Mouse (Mus musculus): ENCODE results near the gene Mybpc3. TPM values are rescaled to one million over a fixed set of nuclear protein-coding genes. Genes with fewer than 3 reads are reported as not detected.
A peak's percentile ranks its signal among the peaks of the same experiment; 100 is the strongest.

Gene Mybpc3
- polyA plus RNA-seq, 1 experiment from 2014 or later, result 0.05 TPM

DNA sequence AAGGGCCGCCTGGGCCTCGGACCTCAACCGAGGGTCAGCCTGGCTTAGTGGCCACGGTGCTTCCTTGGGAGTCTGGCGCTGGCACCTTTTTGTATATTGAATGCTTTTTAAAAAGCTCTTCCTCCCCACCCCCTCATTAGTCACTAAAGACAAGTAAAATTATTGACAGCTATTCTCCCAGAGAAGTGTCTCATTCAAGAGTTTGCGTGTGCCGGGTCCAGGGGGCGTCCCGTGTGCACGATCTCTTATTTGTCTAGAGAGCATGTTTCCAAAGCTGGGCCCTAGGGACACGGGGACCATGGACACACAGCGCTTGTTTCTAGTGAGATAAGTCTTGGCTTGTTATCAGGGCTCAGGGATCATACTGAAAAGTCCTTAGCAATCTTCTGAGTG lies 2.4 kb upstream of the Mybpc3 start:
- Histone ChIP-seq H3K27ac (ENCODE audit: low read depth, low read length) (no peak overlapping the region), H3K4me1 (ENCODE audit: control insufficient read depth, insufficient read depth, low read depth, low read length) (no peaks in the 10 kb centered on the region), H3K4me2 (ENCODE audit: low read length) (peak overlapping the region; percentile 74), H3K36me3 (ENCODE audit: control insufficient read depth, insufficient read depth, low read length) (no peaks in the 10 kb centered on the region), H3K4me3 (ENCODE audit: low read length) (peak overlapping the region; percentile 40), H3K27me3 (replicated peaks; ENCODE audit: control insufficient read depth, insufficient read depth, low read length) (peaks cover 9% of the 10 kb centered on the region; the same call in 1 of the 2 replicates), H3K9me3 (ENCODE audit: control insufficient read depth, low read length) (no peaks in the 10 kb centered on the region), H3K9ac (ENCODE audit: low read depth, low read length) (peak overlapping the region; percentile 68)
- WGBS, result 28% methylated on average over 12 of the region's 12 CpGs
- ATAC-seq, result no peak

DNA sequence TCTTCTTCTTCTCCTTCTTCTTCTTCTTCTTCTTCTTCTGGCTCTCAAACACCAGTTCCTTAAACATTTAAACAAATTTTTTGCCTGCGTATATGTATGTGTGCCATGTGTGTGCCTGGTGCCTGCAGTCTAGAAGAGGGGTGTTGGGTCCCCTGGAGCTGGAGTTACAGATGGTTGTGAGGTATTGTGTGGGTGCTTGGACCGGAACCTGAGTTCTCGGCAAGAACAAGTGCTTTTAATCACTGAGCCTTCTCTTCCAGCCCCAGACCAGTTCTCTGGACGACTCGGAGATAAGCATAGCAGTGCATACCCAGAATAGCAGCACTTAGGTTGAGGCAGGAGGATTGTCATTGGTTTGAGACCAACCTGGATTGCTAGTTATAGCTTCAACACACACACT lies 1.1 kb upstream of the Mybpc3 start:
- Histone ChIP-seq H3K9me3 (ENCODE audit: control insufficient read depth, low read length) (no peaks in the 10 kb centered on the region), H3K4me3 (ENCODE audit: low read length) (no peak overlapping the region), H3K27me3 (replicated peaks; ENCODE audit: control insufficient read depth, insufficient read depth, low read length) (peaks cover 9% of the 10 kb centered on the region; the same call in 1 of the 2 replicates), H3K4me2 (ENCODE audit: low read length) (no peak overlapping the region), H3K36me3 (ENCODE audit: control insufficient read depth, insufficient read depth, low read length) (no peaks in the 10 kb centered on the region), H3K4me1 (ENCODE audit: control insufficient read depth, insufficient read depth, low read depth, low read length) (no peaks in the 10 kb centered on the region), H3K27ac (ENCODE audit: low read depth, low read length) (no peak overlapping the region), H3K9ac (ENCODE audit: low read depth, low read length) (no peak overlapping the region)
- no peak for ATAC-seq
- 78% methylated on average over 5 of the region's 5 CpGs for WGBS

DNA sequence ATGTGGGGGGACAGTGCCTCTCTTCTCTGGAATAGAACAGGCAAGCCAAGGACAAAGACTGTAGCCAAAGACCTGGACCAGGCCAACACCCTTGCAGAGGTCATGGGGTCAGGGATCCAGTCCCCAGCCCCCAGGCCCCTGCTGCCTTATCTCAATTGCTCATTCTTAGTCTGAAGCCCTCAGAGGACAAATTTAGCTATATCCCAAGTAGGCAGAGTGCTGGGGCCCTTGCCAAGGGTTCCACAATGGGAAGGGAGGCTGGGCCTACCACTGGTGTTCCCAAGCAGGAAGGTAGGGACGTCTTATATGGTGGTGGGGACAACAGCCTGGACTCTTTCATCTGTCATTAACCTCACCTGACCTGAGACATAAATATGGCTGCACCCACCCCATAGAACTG lies 703 bp downstream of the Mybpc3 start:
- ATAC-seq, result no peak
- Histone ChIP-seq H3K36me3 (ENCODE audit: control insufficient read depth, insufficient read depth, low read length) (no peaks in the 10 kb centered on the region), H3K9ac (ENCODE audit: low read depth, low read length) (no peak overlapping the region), H3K4me1 (ENCODE audit: control insufficient read depth, insufficient read depth, low read depth, low read length) (no peaks in the 10 kb centered on the region), H3K4me2 (ENCODE audit: low read length) (no peak overlapping the region), H3K27me3 (replicated peaks; ENCODE audit: control insufficient read depth, insufficient read depth, low read length) (peaks cover 9% of the 10 kb centered on the region; the same call in 1 of the 2 replicates), H3K9me3 (ENCODE audit: control insufficient read depth, low read length) (no peaks in the 10 kb centered on the region), H3K4me3 (ENCODE audit: low read length) (no peak overlapping the region), H3K27ac (ENCODE audit: low read depth, low read length) (no peak overlapping the region)
- 47% methylated on average over 1 of the region's 1 CpGs for WGBS

DNA sequence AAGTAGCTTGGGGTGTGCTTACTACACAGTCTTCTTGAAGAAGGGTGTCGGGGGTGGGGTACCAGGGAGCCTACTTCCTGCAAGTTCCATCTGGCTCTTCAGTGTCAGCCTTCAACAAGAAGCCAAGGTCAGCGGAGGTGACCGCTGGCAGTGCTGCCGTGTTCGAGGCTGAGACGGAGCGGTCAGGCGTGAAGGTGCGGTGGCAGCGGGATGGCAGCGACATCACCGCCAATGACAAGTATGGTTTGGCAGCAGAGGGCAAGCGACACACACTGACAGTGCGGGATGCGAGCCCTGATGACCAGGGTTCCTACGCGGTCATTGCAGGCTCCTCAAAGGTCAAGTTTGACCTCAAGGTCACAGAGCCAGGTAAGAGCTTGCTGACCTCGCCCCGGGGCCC lies 1.1 kb downstream of the Mybpc3 start:
- peaks cover 9% of the 10 kb centered on the region; the same call in 1 of the 2 replicates for H3K27me3 ChIP-seq (replicated peaks; ENCODE audit: control insufficient read depth, insufficient read depth, low read length)
- H3K36me3 ChIP-seq (ENCODE audit: control insufficient read depth, insufficient read depth, low read length), result no peaks in the 10 kb centered on the region
- H3K4me1 ChIP-seq (ENCODE audit: control insufficient read depth, insufficient read depth, low read depth, low read length), result no peaks in the 10 kb centered on the region
- ATAC-seq, result no peak
- no peak overlapping the region for H3K4me2 ChIP-seq (ENCODE audit: low read length)
- H3K27ac ChIP-seq (ENCODE audit: low read depth, low read length), result no peak overlapping the region
- WGBS, result 90% methylated on average over 19 of the region's 19 CpGs
- no peaks in the 10 kb centered on the region for H3K9me3 ChIP-seq (ENCODE audit: control insufficient read depth, low read length)
- no peak overlapping the region for H3K4me3 ChIP-seq (ENCODE audit: low read length)
- no peak overlapping the region for H3K9ac ChIP-seq (ENCODE audit: low read depth, low read length)

DNA sequence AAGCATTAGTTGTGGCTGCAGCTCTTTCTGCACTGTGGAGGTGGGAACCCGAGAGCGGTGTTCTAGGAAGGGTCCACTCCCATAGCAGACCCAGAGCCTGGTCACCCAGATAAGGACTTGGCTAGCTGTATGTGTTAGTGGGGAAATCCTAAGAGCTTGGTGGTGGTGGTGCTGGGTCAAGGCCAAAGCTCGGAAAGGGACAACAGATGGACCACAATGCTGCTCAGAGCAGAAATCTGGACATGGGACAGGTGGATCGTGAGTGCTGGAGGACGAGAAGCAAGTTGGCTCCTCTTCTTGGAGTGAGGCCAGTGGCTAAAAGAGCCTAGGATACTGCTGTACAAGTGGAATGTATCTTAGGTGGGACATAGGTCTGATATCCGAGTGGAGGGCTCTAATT lies 1.6 kb downstream of the Mybpc3 start:
- H3K9me3 ChIP-seq (ENCODE audit: control insufficient read depth, low read length), result no peaks in the 10 kb centered on the region
- no peak for ATAC-seq
- no peak overlapping the region for H3K4me2 ChIP-seq (ENCODE audit: low read length)
- no peaks in the 10 kb centered on the region for H3K36me3 ChIP-seq (ENCODE audit: control insufficient read depth, insufficient read depth, low read length)
- H3K9ac ChIP-seq (ENCODE audit: low read depth, low read length), result no peak overlapping the region
- peaks cover 9% of the 10 kb centered on the region; the same call in 1 of the 2 replicates for H3K27me3 ChIP-seq (replicated peaks; ENCODE audit: control insufficient read depth, insufficient read depth, low read length)
- WGBS, result 78% methylated on average over 6 of the region's 6 CpGs
- H3K4me1 ChIP-seq (ENCODE audit: control insufficient read depth, insufficient read depth, low read depth, low read length), result no peaks in the 10 kb centered on the region
- no peak overlapping the region for H3K4me3 ChIP-seq (ENCODE audit: low read length)
- H3K27ac ChIP-seq (ENCODE audit: low read depth, low read length), result no peak overlapping the region

DNA sequence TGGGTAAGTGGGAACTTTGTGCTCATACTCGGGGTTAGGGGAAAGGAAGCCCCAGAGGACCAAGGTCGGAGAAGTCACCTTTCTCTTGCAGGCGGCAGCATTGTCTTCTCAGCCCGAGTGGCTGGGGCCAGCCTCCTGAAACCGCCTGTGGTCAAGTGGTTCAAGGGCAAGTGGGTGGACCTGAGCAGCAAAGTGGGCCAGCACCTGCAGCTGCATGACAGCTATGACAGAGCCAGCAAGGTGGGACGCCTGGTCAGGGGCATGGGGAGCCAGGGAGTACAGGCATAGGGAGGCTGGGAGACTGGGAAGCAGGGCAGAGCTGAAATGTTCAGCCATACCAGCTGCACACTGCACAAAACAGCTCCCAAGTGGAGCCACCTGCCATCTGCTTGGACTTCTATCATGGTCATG lies 2.3 kb downstream of the Mybpc3 start:
- Histone ChIP-seq H3K9ac (ENCODE audit: low read depth, low read length) (no peak overlapping the region), H3K36me3 (ENCODE audit: control insufficient read depth, insufficient read depth, low read length) (no peaks in the 10 kb centered on the region), H3K9me3 (ENCODE audit: control insufficient read depth, low read length) (no peaks in the 10 kb centered on the region), H3K27me3 (replicated peaks; ENCODE audit: control insufficient read depth, insufficient read depth, low read length) (0 out of 2 replicates have a peak, but pooled peaks cover 5% of the 10 kb centered on the region), H3K4me1 (ENCODE audit: control insufficient read depth, insufficient read depth, low read depth, low read length) (no peaks in the 10 kb centered on the region), H3K4me3 (ENCODE audit: low read length) (no peak overlapping the region), H3K4me2 (ENCODE audit: low read length) (no peak overlapping the region), H3K27ac (ENCODE audit: low read depth, low read length) (no peak overlapping the region)
- WGBS, result 72% methylated on average over 6 of the region's 6 CpGs
- ATAC-seq, result no peak

DNA sequence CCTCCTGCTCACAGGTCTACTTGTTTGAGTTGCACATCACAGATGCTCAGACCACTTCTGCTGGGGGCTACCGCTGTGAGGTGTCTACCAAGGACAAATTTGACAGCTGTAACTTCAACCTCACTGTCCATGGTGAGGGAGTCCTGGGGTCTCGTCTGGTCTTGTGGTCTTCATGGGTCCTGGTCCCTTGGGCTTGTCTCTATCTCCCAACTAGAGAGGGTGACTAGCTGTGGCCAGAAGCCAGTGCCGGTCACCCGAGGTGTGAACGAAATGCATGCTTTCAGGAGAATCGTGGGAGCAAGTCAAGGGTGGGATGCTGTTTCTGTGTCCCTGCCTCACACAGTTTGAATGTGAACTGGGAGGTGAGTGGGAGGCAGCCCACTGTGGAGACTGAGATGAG lies 3.1 kb downstream of the Mybpc3 start:
- Histone ChIP-seq H3K4me3 (ENCODE audit: low read length) (no peak overlapping the region), H3K9me3 (ENCODE audit: control insufficient read depth, low read length) (no peaks in the 10 kb centered on the region), H3K27ac (ENCODE audit: low read depth, low read length) (no peak overlapping the region), H3K4me2 (ENCODE audit: low read length) (no peak overlapping the region), H3K9ac (ENCODE audit: low read depth, low read length) (no peak overlapping the region), H3K27me3 (replicated peaks; ENCODE audit: control insufficient read depth, insufficient read depth, low read length) (0 out of 2 replicates have a peak, but pooled peaks cover 2% of the 10 kb centered on the region), H3K36me3 (ENCODE audit: control insufficient read depth, insufficient read depth, low read length) (no peaks in the 10 kb centered on the region), H3K4me1 (ENCODE audit: control insufficient read depth, insufficient read depth, low read depth, low read length) (no peaks in the 10 kb centered on the region)
- 85% methylated on average over 6 of the region's 6 CpGs for WGBS
- no peak for ATAC-seq

DNA sequence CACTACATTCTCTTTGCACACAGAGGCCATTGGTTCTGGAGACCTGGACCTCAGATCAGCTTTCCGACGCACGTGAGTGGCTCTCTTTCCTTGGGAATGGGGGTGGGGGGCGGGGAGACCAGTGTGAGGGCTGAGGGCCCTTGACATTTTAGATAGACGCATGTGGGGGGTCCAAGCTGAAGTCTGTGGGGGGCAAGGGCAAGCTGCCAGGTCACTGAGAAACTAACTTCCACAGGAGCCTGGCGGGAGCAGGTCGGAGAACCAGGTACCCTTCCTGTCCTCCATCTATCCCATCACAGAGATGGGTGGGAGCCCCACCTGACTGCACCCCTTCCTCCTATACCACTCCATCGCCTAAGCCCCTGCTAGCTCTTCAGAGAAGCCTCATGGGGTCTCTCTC lies 3.6 kb downstream of the Mybpc3 start:
- Histone ChIP-seq H3K4me3 (ENCODE audit: low read length) (no peak overlapping the region), H3K36me3 (ENCODE audit: control insufficient read depth, insufficient read depth, low read length) (no peaks in the 10 kb centered on the region), H3K4me1 (ENCODE audit: control insufficient read depth, insufficient read depth, low read depth, low read length) (no peaks in the 10 kb centered on the region), H3K27me3 (replicated peaks; ENCODE audit: control insufficient read depth, insufficient read depth, low read length) (no peaks in the 10 kb centered on the region), H3K9ac (ENCODE audit: low read depth, low read length) (no peak overlapping the region), H3K27ac (ENCODE audit: low read depth, low read length) (no peak overlapping the region), H3K4me2 (ENCODE audit: low read length) (no peak overlapping the region), H3K9me3 (ENCODE audit: control insufficient read depth, low read length) (no peaks in the 10 kb centered on the region)
- no peak for ATAC-seq
- WGBS, result 71% methylated on average over 8 of the region's 8 CpGs

DNA sequence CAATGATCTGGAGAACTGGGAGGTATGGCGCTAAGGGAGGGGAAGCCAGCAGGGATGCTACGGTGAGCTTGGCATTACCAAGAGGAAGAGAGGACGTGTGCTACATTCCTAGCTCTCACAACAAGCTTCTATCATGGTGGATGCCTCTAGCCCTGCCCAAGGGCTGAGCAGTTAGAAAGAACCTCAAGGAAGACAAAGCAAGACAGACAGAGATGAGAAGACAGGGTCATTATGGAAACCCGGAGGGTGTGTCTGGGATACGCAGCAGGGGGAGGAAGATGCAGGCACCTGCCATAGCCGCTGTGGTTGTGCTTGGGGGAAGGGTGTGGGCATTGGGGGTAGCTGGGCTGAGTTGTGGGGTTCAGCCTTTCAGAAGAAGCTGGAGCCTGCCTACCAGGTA lies 5.6 kb downstream of the Mybpc3 start:
- no peak for ATAC-seq
- 81% methylated on average over 6 of the region's 6 CpGs for WGBS
- no peak overlapping the region for H3K9ac ChIP-seq (ENCODE audit: low read depth, low read length)

DNA sequence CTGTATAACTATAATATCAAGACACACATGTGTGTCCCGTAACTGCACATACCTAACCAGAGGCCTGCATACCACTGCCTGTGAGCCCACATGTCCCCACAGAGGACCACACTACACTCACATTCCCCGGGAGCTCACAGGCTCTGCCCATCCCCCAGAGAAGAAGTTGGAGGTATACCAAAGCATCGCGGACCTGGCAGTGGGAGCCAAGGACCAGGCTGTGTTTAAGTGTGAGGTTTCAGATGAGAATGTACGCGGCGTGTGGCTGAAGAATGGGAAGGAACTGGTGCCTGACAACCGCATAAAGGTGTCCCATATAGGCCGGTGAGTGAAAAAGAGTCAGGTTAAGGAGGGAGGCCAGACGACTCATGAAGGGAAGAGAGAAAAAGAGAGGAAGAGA lies 7.2 kb downstream of the Mybpc3 start:
- Histone ChIP-seq H3K9ac (ENCODE audit: low read depth, low read length) (no peak overlapping the region), H3K9me3 (ENCODE audit: control insufficient read depth, low read length) (no peaks in the 10 kb centered on the region), H3K4me2 (ENCODE audit: low read length) (no peak overlapping the region), H3K27me3 (replicated peaks; ENCODE audit: control insufficient read depth, insufficient read depth, low read length) (no peaks in the 10 kb centered on the region), H3K4me3 (ENCODE audit: low read length) (no peak overlapping the region), H3K27ac (ENCODE audit: low read depth, low read length) (no peak overlapping the region), H3K36me3 (ENCODE audit: control insufficient read depth, insufficient read depth, low read length) (no peaks in the 10 kb centered on the region), H3K4me1 (ENCODE audit: control insufficient read depth, insufficient read depth, low read depth, low read length) (no peaks in the 10 kb centered on the region)
- ATAC-seq, result no peak
- WGBS, result 88% methylated on average over 10 of the region's 10 CpGs

More for the DNA sequence above, 5.6 kb downstream of the Mybpc3 start:
- no peaks in the 10 kb centered on the region for H3K4me1 ChIP-seq (ENCODE audit: control insufficient read depth, insufficient read depth, low read depth, low read length)
- no peaks in the 10 kb centered on the region for H3K9me3 ChIP-seq (ENCODE audit: control insufficient read depth, low read length)
- H3K27me3 ChIP-seq (replicated peaks; ENCODE audit: control insufficient read depth, insufficient read depth, low read length), result no peaks in the 10 kb centered on the region
- no peaks in the 10 kb centered on the region for H3K36me3 ChIP-seq (ENCODE audit: control insufficient read depth, insufficient read depth, low read length)
- H3K4me3 ChIP-seq (ENCODE audit: low read length), result no peak overlapping the region
- no peak overlapping the region for H3K27ac ChIP-seq (ENCODE audit: low read depth, low read length)
- H3K4me2 ChIP-seq (ENCODE audit: low read length), result no peak overlapping the region

Data from hindbrain, embryonic 16.5 days (tissue).